Mouse (Mus musculus): ENCODE data around the gene Coro1c. TPM values are rescaled to one million over a fixed set of nuclear protein-coding genes. Genes with fewer than 3 reads are reported as not detected.
A peak's percentile ranks its signal among the peaks of the same experiment; 100 is the strongest.
"Not testable (repeated sequence)": the region's sequence is repeated elsewhere in the genome, so short reads cannot be mapped to it uniquely, and the experiment has no call there.

Coro1c gene
- polyA plus RNA-seq, 1 experiment = 202 TPM

DNA sequence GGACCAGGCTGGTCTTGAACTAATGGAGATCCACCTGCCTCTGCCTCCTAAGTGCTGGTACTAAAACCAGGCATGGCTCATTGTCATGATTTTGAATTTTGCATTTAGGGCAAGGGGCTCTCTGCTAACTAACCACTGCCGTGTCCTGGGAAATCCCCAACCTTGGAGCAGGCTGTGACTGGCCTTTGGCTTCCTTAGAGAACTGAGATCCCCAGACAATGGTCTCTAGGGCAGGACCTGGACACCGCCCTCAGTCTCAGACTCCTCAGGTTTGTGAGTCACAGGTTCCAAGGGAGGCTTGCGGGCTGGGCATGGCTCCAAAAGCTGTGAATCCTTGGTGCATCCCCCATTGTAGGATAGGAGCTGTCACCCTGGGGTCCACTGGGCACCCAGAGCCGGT, 81.9 kb downstream of the Coro1c start:
- no peak for DNase-seq (ENCODE audit: low read depth)
- no peak for TF ChIP-seq CTCF (IDR thresholded peaks at IDR 0.05; ENCODE audit: borderline replicate concordance, extremely low read depth, insufficient read depth, insufficient read length)
- TF ChIP-seq POLR2A (IDR thresholded peaks at IDR 0.05; ENCODE audit: borderline replicate concordance, extremely low read depth, insufficient read depth, insufficient read length, poor library complexity, severe bottlenecking) = no peak

GRCm38 (mm10) chr5:113825558-113825957, 83.0 kb downstream of the Coro1c start:
- no peak for DNase-seq (ENCODE audit: low read depth)
- TF ChIP-seq CTCF (IDR thresholded peaks at IDR 0.05; ENCODE audit: borderline replicate concordance, extremely low read depth, insufficient read depth, insufficient read length) (no peak), POLR2A (IDR thresholded peaks at IDR 0.05; ENCODE audit: borderline replicate concordance, extremely low read depth, insufficient read depth, insufficient read length, poor library complexity, severe bottlenecking) (no peak)

GRCm38 (mm10) chr5:113824228-113824627, 84.3 kb downstream of the Coro1c start:
- TF ChIP-seq CTCF (IDR thresholded peaks at IDR 0.05; ENCODE audit: borderline replicate concordance, extremely low read depth, insufficient read depth, insufficient read length) (no peak), POLR2A (IDR thresholded peaks at IDR 0.05; ENCODE audit: borderline replicate concordance, extremely low read depth, insufficient read depth, insufficient read length, poor library complexity, severe bottlenecking) (no peak)

DNA sequence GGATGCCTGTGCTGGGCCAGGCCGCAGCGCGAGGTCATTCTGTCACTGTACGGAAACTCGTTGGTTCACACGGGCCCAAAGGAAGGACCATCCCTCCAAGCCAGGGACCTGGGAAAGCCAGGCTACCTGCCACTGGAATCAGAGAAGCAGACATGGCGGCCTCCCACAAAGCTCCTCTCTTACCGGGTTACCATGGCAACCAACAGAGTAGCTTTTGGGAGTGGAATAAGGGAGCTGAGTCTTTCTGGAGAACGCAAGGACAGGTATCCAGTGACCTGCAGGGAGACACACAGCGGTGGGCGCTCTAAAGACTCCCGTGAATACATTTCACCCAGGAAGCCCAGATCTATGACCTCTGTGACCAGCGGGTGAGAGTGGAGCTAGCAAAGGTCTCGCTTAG, 90.0 kb downstream of the Coro1c start:
- TF ChIP-seq CTCF (IDR thresholded peaks at IDR 0.05; ENCODE audit: borderline replicate concordance, extremely low read depth, insufficient read depth, insufficient read length) (no peak), POLR2A (IDR thresholded peaks at IDR 0.05; ENCODE audit: borderline replicate concordance, extremely low read depth, insufficient read depth, insufficient read length, poor library complexity, severe bottlenecking) (no peak)
- DNase-seq (ENCODE audit: low read depth) = peak; percentile 60

More at GRCm38 (mm10) chr5:113824228-113824627, 84.3 kb downstream of the Coro1c start:
- no peak for DNase-seq (ENCODE audit: low read depth)

GRCm38 (mm10) chr5:113815638-113816152, 92.9 kb downstream of the Coro1c start:
- TF ChIP-seq POLR2A (IDR thresholded peaks at IDR 0.05; ENCODE audit: borderline replicate concordance, extremely low read depth, insufficient read depth, insufficient read length, poor library complexity, severe bottlenecking) (no peak), CTCF (IDR thresholded peaks at IDR 0.05; ENCODE audit: borderline replicate concordance, extremely low read depth, insufficient read depth, insufficient read length) (peak; percentile 92)
- peak; percentile 73 for DNase-seq (ENCODE audit: low read depth)

- TF ChIP-seq CTCF (IDR thresholded peaks at IDR 0.05; ENCODE audit: borderline replicate concordance, extremely low read depth, insufficient read depth, insufficient read length) (no peak), POLR2A (IDR thresholded peaks at IDR 0.05; ENCODE audit: borderline replicate concordance, extremely low read depth, insufficient read depth, insufficient read length, poor library complexity, severe bottlenecking) (no peak)
- DNase-seq (ENCODE audit: low read depth) = no peak
These were observed 93.5 kb downstream of the Coro1c start for GRCm38 (mm10) chr5:113815041-113815389.

GRCm38 (mm10) chr5:113814111-113815040, 94.2 kb downstream of the Coro1c start:
- DNase-seq (ENCODE audit: low read depth) = no peak
- no peak for TF ChIP-seq POLR2A (IDR thresholded peaks at IDR 0.05; ENCODE audit: borderline replicate concordance, extremely low read depth, insufficient read depth, insufficient read length, poor library complexity, severe bottlenecking)

GRCm38 (mm10) chr5:113813608-113814007, 95.0 kb downstream of the Coro1c start:
- TF ChIP-seq POLR2A (IDR thresholded peaks at IDR 0.05; ENCODE audit: borderline replicate concordance, extremely low read depth, insufficient read depth, insufficient read length, poor library complexity, severe bottlenecking) (no peak), CTCF (IDR thresholded peaks at IDR 0.05; ENCODE audit: borderline replicate concordance, extremely low read depth, insufficient read depth, insufficient read length) (peak; percentile 37; the same call in 1 of the 2 replicates)
- no peak for DNase-seq (ENCODE audit: low read depth)

DNA sequence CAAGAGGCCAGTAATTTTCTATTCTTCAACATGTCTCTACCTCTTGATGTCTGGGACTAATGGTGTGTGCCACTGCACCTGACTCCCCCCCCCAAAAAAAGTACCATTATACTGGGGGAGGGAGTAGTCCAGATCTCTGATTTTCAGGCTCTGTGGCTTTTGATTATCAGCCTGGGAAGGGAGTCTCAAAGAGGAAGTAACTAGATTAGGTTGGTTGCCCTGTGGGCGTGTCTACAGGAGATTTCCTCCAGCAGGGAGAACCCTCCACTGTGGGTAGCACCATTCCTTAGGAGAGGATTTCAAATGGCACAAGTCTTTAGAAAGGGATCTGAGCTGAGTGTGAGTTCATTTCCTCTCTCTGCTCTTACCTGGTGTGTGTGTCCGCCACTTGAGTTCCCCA, 95.9 kb downstream of the Coro1c start:
- no peak for TF ChIP-seq POLR2A (IDR thresholded peaks at IDR 0.05; ENCODE audit: borderline replicate concordance, extremely low read depth, insufficient read depth, insufficient read length, poor library complexity, severe bottlenecking)
- TF ChIP-seq CTCF (IDR thresholded peaks at IDR 0.05; ENCODE audit: borderline replicate concordance, extremely low read depth, insufficient read depth, insufficient read length) = no peak
- DNase-seq (ENCODE audit: low read depth) = no peak

GRCm38 (mm10) chr5:113811824-113812420, 96.6 kb downstream of the Coro1c start:
- TF ChIP-seq CTCF (IDR thresholded peaks at IDR 0.05; ENCODE audit: borderline replicate concordance, extremely low read depth, insufficient read depth, insufficient read length) = peak; percentile 7; the same call in 1 of the 2 replicates
- DNase-seq (ENCODE audit: low read depth) = not testable (repeated sequence)

DNA sequence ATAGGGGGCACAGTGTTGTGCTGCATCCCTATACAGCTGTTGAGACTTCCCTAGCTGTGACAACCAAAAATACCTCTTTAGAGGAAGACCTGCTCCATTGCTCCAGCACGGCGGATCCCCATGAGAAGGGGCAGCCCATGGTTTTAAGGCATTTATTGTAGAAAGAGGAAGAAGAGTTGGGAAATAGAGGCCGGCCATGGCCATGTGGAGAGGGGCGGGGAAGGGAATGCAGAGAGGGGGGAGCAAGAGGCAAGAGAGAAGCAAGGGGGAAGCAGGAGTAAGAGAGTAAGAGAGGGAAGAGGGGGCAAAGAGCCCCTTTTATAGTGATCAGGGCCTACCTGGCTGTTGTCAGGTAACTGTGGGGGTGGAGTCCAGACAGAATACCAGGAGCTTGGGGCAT, 98.4 kb downstream of the Coro1c start:
- TF ChIP-seq CTCF (IDR thresholded peaks at IDR 0.05; ENCODE audit: borderline replicate concordance, extremely low read depth, insufficient read depth, insufficient read length) (no peak), POLR2A (IDR thresholded peaks at IDR 0.05; ENCODE audit: borderline replicate concordance, extremely low read depth, insufficient read depth, insufficient read length, poor library complexity, severe bottlenecking) (no peak)
- no peak for DNase-seq (ENCODE audit: low read depth)
